Mouse (Mus musculus) CH12.LX (cell line): ENCODE results near the gene Map2k1.

ENCODE experiments used
- JUND ChIP-seq: conservative IDR thresholded peaks from 2 replicates; pipeline ENCODE4 v1.6.1; 2011; ENCODE audit warnings: low read depth, low read length, improper control_type of control experiment
- USF1 ChIP-seq: IDR thresholded peaks from 2 replicates; pipeline ENCODE4 v1.6.1; 2014; ENCODE audit warnings: low read depth, mild to moderate bottlenecking, inconsistent platforms, low read length, improper control_type of control experiment

- TF ChIP-seq JUND, result no peak
- TF ChIP-seq USF1, result no peak
Observed at GRCm38 (mm10) chr9:64227736-64228135, 25.7 kb downstream of the Map2k1 start.
